In the genomic region with DNA sequence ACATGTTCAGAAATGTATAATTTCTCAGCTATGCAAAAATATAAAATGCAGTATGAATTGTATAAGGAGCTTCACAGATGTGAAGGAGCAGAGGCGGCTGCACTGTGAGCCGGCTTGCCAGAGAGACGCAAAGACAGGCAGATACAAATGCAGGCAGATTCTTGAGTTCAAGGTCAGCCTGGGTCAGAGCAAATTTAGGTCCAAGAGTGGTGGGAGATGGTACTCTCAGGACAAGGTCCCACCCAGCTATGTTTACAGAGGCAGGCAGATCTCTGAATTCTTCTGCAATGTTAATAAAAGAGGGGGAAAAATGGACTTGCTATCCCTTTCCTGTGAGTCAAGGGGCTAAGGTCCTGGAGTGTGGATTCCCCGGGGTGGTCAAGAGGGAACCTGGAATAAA, we compare ENCODE assay signal across 26 mouse cellular contexts. TPM values are rescaled to one million over a fixed set of nuclear protein-coding genes. Genes with fewer than 3 reads are reported as not detected.
"Had no signal": no experiment of that assay in that cellular context is flagged by ENCODE, and none has a peak within 500 bp of the region (broad histone marks: within the 10 kb centered on the region; RNA-seq: fewer than 3 reads in every experiment).

No protein-coding gene starts in this region.

- H3K9ac ChIP-seq: heart, embryonic 12.5 days; hindbrain, embryonic 12.5 days; hindbrain, embryonic 14.5 days; intestine, embryonic 15.5 days; kidney, embryonic 15.5 days; limb, embryonic 13.5 days; limb, embryonic 15.5 days; liver, embryonic 12.5 days had no signal

- H3K36me3 ChIP-seq: heart, embryonic 10.5 days; heart, embryonic 12.5 days; hindbrain, embryonic 10.5 days; hindbrain, embryonic 12.5 days; intestine, embryonic 15.5 days; kidney, embryonic 15.5 days; limb, embryonic 13.5 days; limb, embryonic 15.5 days; liver, embryonic 12.5 days had no signal

- ATAC-seq: hindbrain, embryonic 16.5 days; inflammation-experienced regulatory T-cells, adult 6 months; intestine, embryonic 15.5 days; intestine, postnatal 0 days; liver, embryonic 12.5 days had no signal

- H3K9me3 ChIP-seq: heart, embryonic 10.5 days; heart, embryonic 12.5 days; hindbrain, embryonic 10.5 days; hindbrain, embryonic 12.5 days; intestine, embryonic 15.5 days; kidney, embryonic 15.5 days; limb, embryonic 13.5 days; limb, embryonic 15.5 days; liver, embryonic 12.5 days had no signal

- H3K4me2 ChIP-seq: heart, embryonic 12.5 days; hindbrain, embryonic 12.5 days; hindbrain, embryonic 14.5 days; intestine, embryonic 15.5 days; kidney, embryonic 15.5 days; limb, embryonic 13.5 days; limb, embryonic 15.5 days; liver, embryonic 12.5 days had no signal

- DNase-seq: gastrocnemius, adult 2 months; gastrocnemius, postnatal 10 days; gastrocnemius, postnatal 25 days; heart, adult 18-20 months; heart, postnatal 10 days; heart, postnatal 4 days; kidney, adult 8-10 months; kidney, postnatal 14 days; layer of hippocampus, adult 9-11 months; layer of hippocampus, postnatal 36 days; left cerebral cortex, postnatal 4 days had no signal

- H3K4me3 ChIP-seq: gastrocnemius, adult 2 months; heart, embryonic 10.5 days; heart, embryonic 12.5 days; hindbrain, embryonic 10.5 days; hindbrain, embryonic 12.5 days; intestine, embryonic 15.5 days; kidney, embryonic 15.5 days; limb, embryonic 13.5 days; limb, embryonic 15.5 days; liver, embryonic 12.5 days had no signal

- H3K27ac ChIP-seq: gastrocnemius, adult 2 months; heart, embryonic 10.5 days; hindbrain, embryonic 10.5 days; hindbrain, embryonic 12.5 days; hindbrain, embryonic 14.5 days; intestine, embryonic 15.5 days; kidney, embryonic 15.5 days; kidney, postnatal 0 days; limb, embryonic 13.5 days; liver, embryonic 12.5 days had no signal

- H3K27me3 ChIP-seq: heart, embryonic 12.5 days; hindbrain, embryonic 12.5 days; intestine, embryonic 15.5 days; kidney, embryonic 15.5 days; limb, embryonic 13.5 days; limb, embryonic 15.5 days had no signal

RNA-seq across cellular contexts. Expression of a gene that starts 34.6 kb away (rescaled TPM):
- total RNA-seq: granulocyte monocyte progenitor cell, adult 5-6 weeks had no signal
